Mouse (Mus musculus): Measurements from ENCODE around the gene Lnx2. TPM values are rescaled to one million over a fixed set of nuclear protein-coding genes. Genes with fewer than 3 reads are reported as not detected.

Gene Lnx2
- polyA plus RNA-seq, 1 experiment from 2014 or later = 9.3 TPM

DNA sequence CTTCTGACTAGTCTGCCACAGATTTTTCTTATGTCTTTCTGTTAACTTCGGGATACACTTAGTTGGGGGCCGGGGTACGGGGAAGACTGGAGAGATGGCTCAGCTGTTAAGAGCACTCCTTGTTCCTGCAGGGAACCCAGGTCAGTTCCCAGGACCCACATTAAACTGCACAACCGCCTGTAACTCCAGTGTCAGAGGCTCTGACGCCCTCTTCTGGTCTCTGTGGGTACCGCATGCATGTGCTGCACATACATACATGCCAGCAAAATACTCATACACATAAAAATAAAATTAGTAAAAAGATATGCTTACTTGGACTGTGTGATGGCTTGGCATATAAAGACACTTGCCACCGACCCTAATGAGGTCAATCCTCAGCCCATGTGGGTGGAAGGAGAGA lies 79.6 kb downstream of the Lnx2 start:
- WGBS = 84% methylated on average over 7 of the region's 7 CpGs
- Histone ChIP-seq H3K27ac (replicated peaks) (no peak overlapping the region), H3K9ac (ENCODE audit: low read length) (no peak overlapping the region), H3K4me3 (ENCODE audit: low read depth, low read length) (no peak overlapping the region), H3K27me3 (ENCODE audit: control insufficient read depth, insufficient read depth, low read length) (no peaks in the 10 kb centered on the region), H3K4me2 (replicated peaks; ENCODE audit: low read depth) (no peak overlapping the region), H3K4me1 (replicated peaks; ENCODE audit: control insufficient read depth, insufficient read depth) (no peaks in the 10 kb centered on the region), H3K9me3 (ENCODE audit: control insufficient read depth, low read length) (no peaks in the 10 kb centered on the region), H3K36me3 (ENCODE audit: control insufficient read depth, insufficient read depth, low read length) (no peaks in the 10 kb centered on the region)
- TF ChIP-seq EP300 (optimal IDR thresholded peaks at IDR 0.05) = no peak
- TF ChIP-seq CTCF (IDR thresholded peaks at IDR 0.05; ENCODE audit: low read depth) = peak; percentile 14; the same call in 1 of the 2 replicates
- no peak for ATAC-seq (ENCODE audit: low FRiP score, low TSS enrichment)
- DNase-seq (ENCODE audit: low spot score) = no peak

DNA sequence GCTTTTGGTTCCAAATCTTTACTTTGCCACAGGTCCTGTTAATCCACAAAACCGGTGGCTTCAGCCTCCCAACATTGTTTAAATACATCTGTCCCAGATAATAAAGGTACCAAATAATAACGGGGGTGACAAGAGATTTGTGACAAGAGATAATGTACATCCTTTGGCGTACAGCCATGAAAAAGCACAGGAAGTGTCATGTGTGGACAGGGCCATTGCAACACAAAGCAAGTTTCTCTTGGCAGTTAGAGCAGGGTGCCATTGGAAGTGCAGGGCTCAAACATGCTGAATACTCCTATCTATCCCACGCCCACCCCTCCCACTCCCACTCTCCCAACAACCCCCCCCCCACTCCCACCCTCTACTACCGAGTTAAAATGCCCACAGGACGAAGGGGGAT lies 81.4 kb downstream of the Lnx2 start:
- no peaks in the 10 kb centered on the region for H3K9me3 ChIP-seq (ENCODE audit: control insufficient read depth, low read length)
- H3K9ac ChIP-seq (ENCODE audit: low read length) = no peak overlapping the region
- WGBS = 47% methylated on average over 6 of the region's 6 CpGs
- H3K4me1 ChIP-seq (replicated peaks; ENCODE audit: control insufficient read depth, insufficient read depth) = no peaks in the 10 kb centered on the region
- H3K36me3 ChIP-seq (ENCODE audit: control insufficient read depth, insufficient read depth, low read length) = no peaks in the 10 kb centered on the region
- no peak for ATAC-seq (ENCODE audit: low FRiP score, low TSS enrichment)
- DNase-seq (ENCODE audit: low spot score) = no peak
- no peak overlapping the region for H3K4me2 ChIP-seq (replicated peaks; ENCODE audit: low read depth)
- H3K27ac ChIP-seq (replicated peaks) = no peak overlapping the region
- no peaks in the 10 kb centered on the region for H3K27me3 ChIP-seq (ENCODE audit: control insufficient read depth, insufficient read depth, low read length)
- TF ChIP-seq CTCF (IDR thresholded peaks at IDR 0.05; ENCODE audit: low read depth) (no peak), EP300 (optimal IDR thresholded peaks at IDR 0.05) (no peak)
- no peak overlapping the region for H3K4me3 ChIP-seq (ENCODE audit: low read depth, low read length)

DNA sequence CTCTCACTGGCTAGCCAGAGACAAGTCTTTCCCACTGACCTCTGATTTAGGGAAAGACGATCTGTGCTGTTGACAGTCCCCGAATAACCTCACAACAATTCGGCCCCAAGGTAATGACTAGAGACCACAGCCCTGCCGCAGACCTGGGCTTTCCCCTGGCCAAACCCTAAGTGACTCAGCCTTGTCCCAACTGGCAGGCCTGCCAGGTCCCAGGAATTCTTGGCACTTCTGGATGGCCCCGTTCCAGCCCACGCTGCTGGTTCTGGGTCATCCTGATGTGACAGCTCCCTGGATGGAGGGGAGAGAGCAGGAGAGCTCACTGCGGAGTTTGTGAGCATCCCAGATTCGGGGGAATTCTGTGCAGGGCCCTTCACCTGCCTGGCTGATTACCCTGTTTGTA lies 82.9 kb downstream of the Lnx2 start:
- 65% methylated on average over 8 of the region's 8 CpGs for WGBS
- no peak overlapping the region for H3K9ac ChIP-seq (ENCODE audit: low read length)

DNA sequence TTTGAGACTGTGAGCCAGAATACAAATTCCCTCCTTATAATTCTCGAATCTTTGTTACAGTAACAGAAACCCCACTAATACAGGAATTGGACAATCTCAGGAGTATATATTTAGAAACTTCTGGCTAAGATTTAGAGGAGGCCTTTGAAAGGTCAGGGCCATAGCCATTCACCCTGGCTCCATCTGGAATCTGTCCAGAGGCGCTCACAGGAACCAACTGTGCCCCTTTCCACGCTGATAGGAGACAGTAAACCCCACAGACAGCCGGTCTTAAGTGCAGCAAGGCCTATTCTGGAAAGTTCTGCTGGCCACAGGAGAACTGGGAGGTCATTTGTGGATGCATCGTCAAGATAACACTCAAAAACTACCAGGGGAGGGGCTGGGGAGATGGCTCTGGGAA lies 87.3 kb downstream of the Lnx2 start:
- Histone ChIP-seq H3K36me3 (ENCODE audit: control insufficient read depth, insufficient read depth, low read length) (no peaks in the 10 kb centered on the region), H3K4me2 (replicated peaks; ENCODE audit: low read depth) (no peak overlapping the region), H3K9me3 (ENCODE audit: control insufficient read depth, low read length) (no peaks in the 10 kb centered on the region), H3K27me3 (ENCODE audit: control insufficient read depth, insufficient read depth, low read length) (no peaks in the 10 kb centered on the region), H3K27ac (replicated peaks) (no peak overlapping the region), H3K4me3 (ENCODE audit: low read depth, low read length) (no peak overlapping the region), H3K4me1 (replicated peaks; ENCODE audit: control insufficient read depth, insufficient read depth) (no peaks in the 10 kb centered on the region), H3K9ac (ENCODE audit: low read length) (no peak overlapping the region)
- no peak for ATAC-seq (ENCODE audit: low FRiP score, low TSS enrichment)
- TF ChIP-seq CTCF (IDR thresholded peaks at IDR 0.05; ENCODE audit: low read depth) = no peak
- DNase-seq (ENCODE audit: low spot score) = no peak
- WGBS = 56% methylated on average over 5 of the region's 5 CpGs

More for the DNA sequence above, 82.9 kb downstream of the Lnx2 start:
- no peak overlapping the region for H3K4me3 ChIP-seq (ENCODE audit: low read depth, low read length)
- no peak overlapping the region for H3K27ac ChIP-seq (replicated peaks)
- H3K4me1 ChIP-seq (replicated peaks; ENCODE audit: control insufficient read depth, insufficient read depth) = no peaks in the 10 kb centered on the region
- no peaks in the 10 kb centered on the region for H3K27me3 ChIP-seq (ENCODE audit: control insufficient read depth, insufficient read depth, low read length)
- no peak for DNase-seq (ENCODE audit: low spot score)
- H3K4me2 ChIP-seq (replicated peaks; ENCODE audit: low read depth) = no peak overlapping the region
- TF ChIP-seq EP300 (optimal IDR thresholded peaks at IDR 0.05) (no peak), CTCF (IDR thresholded peaks at IDR 0.05; ENCODE audit: low read depth) (no peak)
- no peaks in the 10 kb centered on the region for H3K9me3 ChIP-seq (ENCODE audit: control insufficient read depth, low read length)
- H3K36me3 ChIP-seq (ENCODE audit: control insufficient read depth, insufficient read depth, low read length) = no peaks in the 10 kb centered on the region
- no peak for ATAC-seq (ENCODE audit: low FRiP score, low TSS enrichment)

DNA sequence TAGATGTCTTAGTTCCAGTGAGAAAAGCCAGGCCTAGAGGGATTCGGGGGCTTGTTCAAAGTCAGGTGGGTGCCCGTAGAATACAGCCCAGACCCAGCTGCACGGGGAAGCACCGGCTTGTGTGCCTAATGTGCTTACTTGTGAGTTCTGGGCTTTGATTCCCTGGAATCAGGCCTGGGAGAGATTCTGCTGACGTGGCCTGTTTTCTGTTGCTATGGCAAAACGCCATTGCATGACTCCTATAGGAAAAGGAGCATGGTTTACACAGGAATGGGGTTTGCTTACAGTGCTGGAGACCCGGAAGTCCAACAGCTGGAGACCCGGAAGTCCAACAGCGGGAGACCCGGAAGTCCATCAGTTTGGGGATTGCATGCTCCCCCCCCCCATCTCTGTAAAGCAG lies 88.8 kb downstream of the Lnx2 start:
- no peaks in the 10 kb centered on the region for H3K4me1 ChIP-seq (replicated peaks; ENCODE audit: control insufficient read depth, insufficient read depth)
- H3K4me3 ChIP-seq (ENCODE audit: low read depth, low read length) = no peak overlapping the region
- WGBS = 53% methylated on average over 10 of the region's 10 CpGs
- TF ChIP-seq CTCF (IDR thresholded peaks at IDR 0.05; ENCODE audit: low read depth) (no peak), EP300 (optimal IDR thresholded peaks at IDR 0.05) (no peak)
- H3K27ac ChIP-seq (replicated peaks) = no peak overlapping the region
- H3K9ac ChIP-seq (ENCODE audit: low read length) = no peak overlapping the region
- no peak overlapping the region for H3K4me2 ChIP-seq (replicated peaks; ENCODE audit: low read depth)
- no peaks in the 10 kb centered on the region for H3K27me3 ChIP-seq (ENCODE audit: control insufficient read depth, insufficient read depth, low read length)
- ATAC-seq (ENCODE audit: low FRiP score, low TSS enrichment) = no peak
- DNase-seq (ENCODE audit: low spot score) = no peak
- no peaks in the 10 kb centered on the region for H3K36me3 ChIP-seq (ENCODE audit: control insufficient read depth, insufficient read depth, low read length)
- no peaks in the 10 kb centered on the region for H3K9me3 ChIP-seq (ENCODE audit: control insufficient read depth, low read length)

DNA sequence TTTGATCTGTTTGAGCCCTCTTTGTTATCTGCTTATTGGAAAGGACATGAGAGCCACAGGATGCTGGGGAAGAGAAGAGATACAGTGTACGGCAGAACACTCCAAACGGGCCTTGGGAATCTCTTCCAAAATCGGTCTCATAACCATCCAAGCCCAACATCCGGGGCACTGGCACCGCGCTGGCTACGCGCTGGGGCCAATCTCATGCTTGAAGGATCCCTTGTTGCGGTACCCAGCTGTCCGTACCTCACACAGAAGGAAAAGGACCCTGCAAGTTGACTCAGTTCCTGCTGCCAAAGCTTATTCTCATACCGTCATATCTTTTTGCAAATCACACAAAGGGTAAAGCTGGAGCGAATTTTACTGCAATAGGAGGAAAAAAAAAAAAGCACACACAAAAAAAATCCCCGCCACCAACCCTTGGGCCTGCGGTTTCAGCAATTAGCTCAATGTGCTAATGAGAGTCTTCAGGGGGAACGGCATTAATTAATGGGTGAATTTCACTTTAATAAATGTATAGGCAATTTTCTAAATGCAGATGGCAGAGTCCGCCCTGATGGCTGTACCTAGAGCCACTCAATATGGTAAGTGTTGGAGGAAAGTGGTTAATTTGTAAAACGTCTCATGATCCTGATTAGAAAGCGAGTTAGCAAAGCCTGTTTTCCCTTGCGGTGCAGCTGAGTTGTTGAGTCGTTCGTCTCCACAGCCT lies 90.5 kb downstream of the Lnx2 start:
- H3K4me2 ChIP-seq (replicated peaks; ENCODE audit: low read depth) = no peak overlapping the region
- H3K4me3 ChIP-seq (ENCODE audit: low read depth, low read length) = no peak overlapping the region
- H3K27me3 ChIP-seq (ENCODE audit: control insufficient read depth, insufficient read depth, low read length) = no peaks in the 10 kb centered on the region
- H3K4me1 ChIP-seq (replicated peaks; ENCODE audit: control insufficient read depth, insufficient read depth) = no peaks in the 10 kb centered on the region
- DNase-seq (ENCODE audit: low spot score) = no peak
- TF ChIP-seq EP300 (optimal IDR thresholded peaks at IDR 0.05) = no peak
- no peak for TF ChIP-seq CTCF (IDR thresholded peaks at IDR 0.05; ENCODE audit: low read depth)
- no peaks in the 10 kb centered on the region for H3K36me3 ChIP-seq (ENCODE audit: control insufficient read depth, insufficient read depth, low read length)
- H3K9ac ChIP-seq (ENCODE audit: low read length) = no peak overlapping the region
- 67% methylated on average over 21 of the region's 21 CpGs for WGBS
- no peak overlapping the region for H3K27ac ChIP-seq (replicated peaks)
- no peaks in the 10 kb centered on the region for H3K9me3 ChIP-seq (ENCODE audit: control insufficient read depth, low read length)
- no peak for ATAC-seq (ENCODE audit: low FRiP score, low TSS enrichment)
